Mouse (Mus musculus) forebrain, embryonic 11.5 days (tissue): ENCODE data around the gene Defb33. TPM values are rescaled to one million over a fixed set of nuclear protein-coding genes. Genes with fewer than 3 reads are reported as not detected.

Source experiments
- polyA plus RNA-seq: library from polyadenylated mRNA; unstranded; fragments of >200 nt; fragmentation: Nextera tagmentation; extraction: Ambion mirVana; gene quantifications from 2 replicates; pipeline ENCODE4 v1.2.1, GENCODE M21; 2014

The Defb33 gene
- polyA plus RNA-seq, 1 experiment from 2014 or later: not detected

Other genes starting within 250 kb of the Defb33 start
- gene Gm15056, start 10.0 kb downstream of the Defb33 start, polyA plus RNA-seq: not detected in 2 replicates
- not detected in 2 replicates for gene Gm6040, start 29.4 kb downstream of the Defb33 start, polyA plus RNA-seq
- gene AY761185, start 52.0 kb downstream of the Defb33 start, polyA plus RNA-seq: not detected in 2 replicates
- not detected in 2 replicates for gene Defa21, start 132.9 kb downstream of the Defb33 start, polyA plus RNA-seq
- gene Defa23, start 162.4 kb downstream of the Defb33 start, polyA plus RNA-seq: not detected in 2 replicates
- not detected in 2 replicates for gene Defa35, start 172.4 kb downstream of the Defb33 start, polyA plus RNA-seq
- gene Defa25, start 191.8 kb downstream of the Defb33 start, polyA plus RNA-seq: not detected in 2 replicates
- not detected in 2 replicates for gene Gm14851, start 203.4 kb downstream of the Defb33 start, polyA plus RNA-seq
- not detected in 2 replicates for gene Defa30, start 242.0 kb downstream of the Defb33 start, polyA plus RNA-seq